Mouse (Mus musculus): ENCODE data around the gene Axin1. TPM values are rescaled to one million over a fixed set of nuclear protein-coding genes. Genes with fewer than 3 reads are reported as not detected.
"Not testable (repeated sequence)": the region's sequence is repeated elsewhere in the genome, so short reads cannot be mapped to it uniquely, and the experiment has no call there.

Axin1 gene
- polyA plus RNA-seq, 1 experiment from 2014 or later, result 12.9 TPM

- peaks cover 80% of the 10 kb centered on the region for H3K36me3 ChIP-seq (ENCODE audit: control insufficient read depth, insufficient read depth, low read length)
- no peak for ATAC-seq (ENCODE audit: low read depth)
Measured at GRCm38 (mm10) chr17:26149056-26149455, 10.6 kb downstream of the Axin1 start.

GRCm38 (mm10) chr17:26151886-26152630 lies 13.6 kb downstream of the Axin1 start:
- Histone ChIP-seq H3K9ac (ENCODE audit: low read depth, low read length) (no peak overlapping the region), H3K4me3 (ENCODE audit: low read depth, low read length) (no peak overlapping the region), H3K27ac (replicated peaks; ENCODE audit: low read depth, low read length) (no peak overlapping the region), H3K9me3 (ENCODE audit: control insufficient read depth, low read length) (peaks cover 7% of the 10 kb centered on the region; the same call in 1 of the 2 replicates), H3K36me3 (ENCODE audit: control insufficient read depth, insufficient read depth, low read length) (peaks cover 73% of the 10 kb centered on the region), H3K27me3 (replicated peaks; ENCODE audit: control insufficient read depth, insufficient read depth, low read length) (no peaks in the 10 kb centered on the region), H3K4me1 (ENCODE audit: control insufficient read depth, insufficient read depth, low read length) (no peaks in the 10 kb centered on the region), H3K4me2 (ENCODE audit: low read depth, low read length) (no peak overlapping the region)
- WGBS, result 96% methylated on average over 2 of the region's 2 CpGs
- no peak for DNase-seq (ENCODE audit: low spot score)
- ATAC-seq (ENCODE audit: low read depth), result no peak

More at GRCm38 (mm10) chr17:26149056-26149455, 10.6 kb downstream of the Axin1 start:
- DNase-seq (ENCODE audit: low spot score), result no peak
- H3K9me3 ChIP-seq (ENCODE audit: control insufficient read depth, low read length), result peaks cover 7% of the 10 kb centered on the region; the same call in 1 of the 2 replicates
- H3K27me3 ChIP-seq (replicated peaks; ENCODE audit: control insufficient read depth, insufficient read depth, low read length), result no peaks in the 10 kb centered on the region
- no peak overlapping the region for H3K27ac ChIP-seq (replicated peaks; ENCODE audit: low read depth, low read length)
- 83% methylated on average over 2 of the region's 2 CpGs for WGBS
- no peaks in the 10 kb centered on the region for H3K4me1 ChIP-seq (ENCODE audit: control insufficient read depth, insufficient read depth, low read length)
- H3K4me3 ChIP-seq (ENCODE audit: low read depth, low read length), result no peak overlapping the region
- no peak overlapping the region for H3K9ac ChIP-seq (ENCODE audit: low read depth, low read length)
- H3K4me2 ChIP-seq (ENCODE audit: low read depth, low read length), result no peak overlapping the region

- H3K4me1 ChIP-seq (ENCODE audit: control insufficient read depth, insufficient read depth, low read length), result no peaks in the 10 kb centered on the region
- H3K9me3 ChIP-seq (ENCODE audit: control insufficient read depth, low read length), result no peaks in the 10 kb centered on the region
- no peaks in the 10 kb centered on the region for H3K27me3 ChIP-seq (replicated peaks; ENCODE audit: control insufficient read depth, insufficient read depth, low read length)
- H3K4me2 ChIP-seq (ENCODE audit: low read depth, low read length), result no peak overlapping the region
- DNase-seq (ENCODE audit: low spot score) (no peak), ATAC-seq (ENCODE audit: low read depth) (no peak)
- 85% methylated on average over 1 of the region's 1 CpGs for WGBS
- H3K4me3 ChIP-seq (ENCODE audit: low read depth, low read length), result no peak overlapping the region
- H3K27ac ChIP-seq (replicated peaks; ENCODE audit: low read depth, low read length), result no peak overlapping the region
- H3K36me3 ChIP-seq (ENCODE audit: control insufficient read depth, insufficient read depth, low read length), result peaks cover 8% of the 10 kb centered on the region; the same call in 1 of the 2 replicates
- no peak overlapping the region for H3K9ac ChIP-seq (ENCODE audit: low read depth, low read length)
Measured at GRCm38 (mm10) chr17:26162736-26163135, 24.2 kb downstream of the Axin1 start.

GRCm38 (mm10) chr17:26168039-26168438 lies 29.6 kb downstream of the Axin1 start:
- H3K4me3 ChIP-seq (ENCODE audit: low read depth, low read length), result no peak overlapping the region
- peaks cover 8% of the 10 kb centered on the region; the same call in 1 of the 2 replicates for H3K36me3 ChIP-seq (ENCODE audit: control insufficient read depth, insufficient read depth, low read length)
- no peaks in the 10 kb centered on the region for H3K9me3 ChIP-seq (ENCODE audit: control insufficient read depth, low read length)
- WGBS, result 91% methylated on average over 2 of the region's 2 CpGs
- ATAC-seq (ENCODE audit: low read depth), result no peak
- no peak overlapping the region for H3K9ac ChIP-seq (ENCODE audit: low read depth, low read length)
- DNase-seq (ENCODE audit: low spot score), result no peak
- H3K27ac ChIP-seq (replicated peaks; ENCODE audit: low read depth, low read length), result no peak overlapping the region
- no peaks in the 10 kb centered on the region for H3K4me1 ChIP-seq (ENCODE audit: control insufficient read depth, insufficient read depth, low read length)
- no peak overlapping the region for H3K4me2 ChIP-seq (ENCODE audit: low read depth, low read length)
- no peaks in the 10 kb centered on the region for H3K27me3 ChIP-seq (replicated peaks; ENCODE audit: control insufficient read depth, insufficient read depth, low read length)

GRCm38 (mm10) chr17:26175248-26175647 lies 36.8 kb downstream of the Axin1 start:
- not testable (repeated sequence) for H3K27me3 ChIP-seq (replicated peaks; ENCODE audit: control insufficient read depth, insufficient read depth, low read length); DNase-seq (ENCODE audit: low spot score); H3K27ac ChIP-seq (replicated peaks; ENCODE audit: low read depth, low read length); H3K4me2 ChIP-seq (ENCODE audit: low read depth, low read length); H3K9ac ChIP-seq (ENCODE audit: low read depth, low read length); ATAC-seq (ENCODE audit: low read depth); H3K4me3 ChIP-seq (ENCODE audit: low read depth, low read length); H3K4me1 ChIP-seq (ENCODE audit: control insufficient read depth, insufficient read depth, low read length); H3K9me3 ChIP-seq (ENCODE audit: control insufficient read depth, low read length)
- 90% methylated on average over 2 of the region's 2 CpGs for WGBS
- H3K36me3 ChIP-seq (ENCODE audit: control insufficient read depth, insufficient read depth, low read length), result peaks cover 30% of the 10 kb centered on the region; the same call in 1 of the 2 replicates

GRCm38 (mm10) chr17:26178611-26179010 lies 40.1 kb downstream of the Axin1 start:
- no peak overlapping the region for H3K4me3 ChIP-seq (ENCODE audit: low read depth, low read length)
- H3K9ac ChIP-seq (ENCODE audit: low read depth, low read length), result no peak overlapping the region
- peaks cover 50% of the 10 kb centered on the region for H3K36me3 ChIP-seq (ENCODE audit: control insufficient read depth, insufficient read depth, low read length)
- H3K27me3 ChIP-seq (replicated peaks; ENCODE audit: control insufficient read depth, insufficient read depth, low read length), result no peaks in the 10 kb centered on the region
- DNase-seq (ENCODE audit: low spot score), result no peak
- no peak overlapping the region for H3K4me2 ChIP-seq (ENCODE audit: low read depth, low read length)
- H3K9me3 ChIP-seq (ENCODE audit: control insufficient read depth, low read length), result 0 out of 2 replicates have a peak, but pooled peaks cover 3% of the 10 kb centered on the region
- no peak overlapping the region for H3K27ac ChIP-seq (replicated peaks; ENCODE audit: low read depth, low read length)
- ATAC-seq (ENCODE audit: low read depth), result no peak
- H3K4me1 ChIP-seq (ENCODE audit: control insufficient read depth, insufficient read depth, low read length), result no peaks in the 10 kb centered on the region

GRCm38 (mm10) chr17:26181179-26181578 lies 42.7 kb downstream of the Axin1 start:
- WGBS, result 92% methylated on average over 3 of the region's 3 CpGs
- H3K27me3 ChIP-seq (replicated peaks; ENCODE audit: control insufficient read depth, insufficient read depth, low read length), result no peaks in the 10 kb centered on the region
- DNase-seq (ENCODE audit: low spot score), result no peak
- H3K9me3 ChIP-seq (ENCODE audit: control insufficient read depth, low read length), result 0 out of 2 replicates have a peak, but pooled peaks cover 3% of the 10 kb centered on the region
- ATAC-seq (ENCODE audit: low read depth), result no peak
- no peak overlapping the region for H3K27ac ChIP-seq (replicated peaks; ENCODE audit: low read depth, low read length)
- H3K4me3 ChIP-seq (ENCODE audit: low read depth, low read length), result no peak overlapping the region
- H3K36me3 ChIP-seq (ENCODE audit: control insufficient read depth, insufficient read depth, low read length), result peaks cover 59% of the 10 kb centered on the region
- no peak overlapping the region for H3K4me2 ChIP-seq (ENCODE audit: low read depth, low read length)
- H3K4me1 ChIP-seq (ENCODE audit: control insufficient read depth, insufficient read depth, low read length), result no peaks in the 10 kb centered on the region
- H3K9ac ChIP-seq (ENCODE audit: low read depth, low read length), result no peak overlapping the region

- H3K36me3 ChIP-seq (ENCODE audit: control insufficient read depth, insufficient read depth, low read length), result peaks cover 93% of the 10 kb centered on the region
- no peak for ATAC-seq (ENCODE audit: low read depth)
- WGBS, result 95% methylated on average over 5 of the region's 5 CpGs
Measured at GRCm38 (mm10) chr17:26187592-26187991, 49.1 kb downstream of the Axin1 start.

More at GRCm38 (mm10) chr17:26187592-26187991, 49.1 kb downstream of the Axin1 start:
- no peak for DNase-seq (ENCODE audit: low spot score)
- Histone ChIP-seq H3K27ac (replicated peaks; ENCODE audit: low read depth, low read length) (no peak overlapping the region), H3K9me3 (ENCODE audit: control insufficient read depth, low read length) (no peaks in the 10 kb centered on the region), H3K4me1 (ENCODE audit: control insufficient read depth, insufficient read depth, low read length) (no peaks in the 10 kb centered on the region), H3K4me3 (ENCODE audit: low read depth, low read length) (no peak overlapping the region), H3K27me3 (replicated peaks; ENCODE audit: control insufficient read depth, insufficient read depth, low read length) (no peaks in the 10 kb centered on the region), H3K4me2 (ENCODE audit: low read depth, low read length) (no peak overlapping the region), H3K9ac (ENCODE audit: low read depth, low read length) (no peak overlapping the region)
